Mouse (Mus musculus) heart, adult 10 weeks (tissue): Measurements from ENCODE around the gene Calhm4. TPM values are rescaled to one million over a fixed set of nuclear protein-coding genes. Genes with fewer than 3 reads are reported as not detected.

Experiments used
- polyA plus RNA-seq: library from polyadenylated mRNA; stranded (reverse); fragments of 350-450 nt; fragmentation: Illumina TruSeq; extraction: RNeasy Lipid Tissue Mini Kit (QIAGEN cat#74804); gene quantifications from one replicate; pipeline ENCODE4 v1.2.3, GENCODE M21; 2014; ENCODE audit warnings: low read depth, low replicate concordance

The Calhm4 gene
- polyA plus RNA-seq = not detected

DNA sequence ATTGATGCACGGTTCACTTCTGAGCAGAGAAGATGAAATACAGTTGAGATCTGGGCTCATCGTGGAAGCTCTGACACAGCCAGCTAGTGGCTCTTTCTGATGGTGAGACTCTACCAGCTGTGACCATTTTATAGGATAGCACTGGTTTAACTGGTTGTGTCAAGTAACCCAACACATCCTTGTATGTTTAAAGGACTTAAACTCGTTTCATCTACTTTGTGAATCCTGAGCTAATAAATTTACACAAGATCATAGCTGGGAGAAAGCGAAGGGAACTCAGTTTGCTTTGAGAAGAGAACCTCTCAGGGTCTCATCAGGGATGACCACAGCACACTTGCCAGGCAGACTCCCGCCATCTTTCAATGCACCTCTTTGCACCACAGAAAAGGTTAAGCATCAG is at the start of gene Calhm4:
Gene Calhm4 (minus strand): TSS at position 101 of the 400 bp plus-strand sequence.

DNA sequence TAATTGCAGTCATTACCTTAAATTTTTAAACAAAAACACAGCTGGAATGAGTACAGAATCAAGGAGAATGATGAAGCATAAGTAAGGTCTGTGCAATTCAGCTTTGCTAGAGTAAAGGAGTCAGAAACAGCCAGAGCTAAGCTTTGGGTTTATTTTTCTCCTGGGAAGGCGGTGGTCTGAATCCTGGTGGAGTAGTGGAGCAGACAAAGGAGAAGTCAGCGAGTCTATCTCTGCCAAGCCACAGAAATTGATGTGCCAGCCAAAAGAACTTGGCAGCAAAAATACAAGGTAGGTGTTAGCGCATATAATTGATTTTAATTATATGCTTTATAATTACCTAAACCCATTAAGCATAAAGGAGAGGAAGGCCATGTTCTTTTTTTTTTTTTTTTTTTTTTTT is 6.7 kb downstream of the Calhm4 start, which contains the start of gene Trappc3l:
Gene Trappc3l (plus strand): TSS at position 197 of the 400 bp plus-strand sequence.

DNA sequence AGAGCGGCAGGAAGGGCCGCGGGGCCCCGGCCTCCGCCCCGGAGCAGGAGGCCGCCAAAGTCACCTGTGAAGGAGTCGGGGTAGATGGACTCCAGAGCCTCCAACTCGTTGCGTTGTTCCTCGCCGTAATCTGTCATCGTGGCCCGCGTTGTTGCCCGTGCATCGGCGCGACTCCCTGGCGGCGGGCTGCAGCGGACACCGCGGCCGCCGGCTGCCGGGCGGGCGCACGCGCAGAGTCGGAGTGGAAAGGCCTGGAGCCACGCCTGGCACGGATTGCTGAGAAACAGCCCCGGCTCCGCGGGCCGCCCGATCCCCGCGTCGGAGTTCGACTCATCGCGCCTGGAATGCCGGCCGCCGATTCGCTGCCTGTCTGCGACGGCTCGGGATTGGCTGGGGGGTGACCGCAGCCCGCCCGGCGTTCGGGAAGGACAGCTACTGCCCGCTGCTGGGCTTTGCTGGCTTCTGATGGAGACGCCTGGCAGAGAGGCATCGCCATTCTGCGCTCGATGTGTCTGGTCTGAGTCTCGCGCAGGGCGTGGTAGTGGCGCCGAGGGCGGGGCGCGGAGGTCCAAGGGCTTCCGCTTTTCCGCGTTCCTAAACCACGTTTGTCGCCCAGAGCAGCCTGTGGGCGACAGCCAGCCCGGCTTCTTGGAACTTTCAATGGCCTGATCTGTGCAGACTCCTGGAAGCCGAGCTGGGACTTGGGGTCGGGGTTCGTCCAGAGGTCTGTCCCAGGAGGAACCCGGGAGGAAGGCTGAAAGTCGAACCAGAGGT is 24.6 kb downstream of the Calhm4 start, which contains the start of gene Rwdd1:
Gene Rwdd1 (minus strand): TSS at position 323 of the 774 bp plus-strand sequence.

Other genes starting within 250 kb of the Calhm4 start
- 0.63 TPM for gene Sult3a1, start 186.6 kb downstream of the Calhm4 start, polyA plus RNA-seq
- not detected for gene Rsph4a, start 139.2 kb downstream of the Calhm4 start, polyA plus RNA-seq
- gene Zup1, start 93.0 kb downstream of the Calhm4 start, polyA plus RNA-seq = 7.6 TPM
- 114 TPM for gene Rwdd1, start 24.7 kb downstream of the Calhm4 start, polyA plus RNA-seq
- not detected for gene Trappc3l, start 6.7 kb downstream of the Calhm4 start, polyA plus RNA-seq
- 1.5 TPM for gene Calhm5, start 52.2 kb upstream of the Calhm4 start, polyA plus RNA-seq
- gene Calhm6, start 83.7 kb upstream of the Calhm4 start, polyA plus RNA-seq = not detected
- 4.3 TPM for gene Dse, start 163.4 kb upstream of the Calhm4 start, polyA plus RNA-seq
- gene Tspyl1, start 237.9 kb upstream of the Calhm4 start, polyA plus RNA-seq = 54.0 TPM